Mouse (Mus musculus) lung, adult 2 months (tissue): ENCODE data around the gene Prdm2. TPM values are rescaled to one million over a fixed set of nuclear protein-coding genes. Genes with fewer than 3 reads are reported as not detected.

Experiments used
- DNase-seq: peaks from one replicate; pipeline ENCODE4 v3.0.0; 2022
- H3K4me1 ChIP-seq: fragments of 200-500 bp; 2 replicates; pipeline ENCODE4 v1.6.1; 2011; ENCODE audit warnings: low read length; ENCODE audit not compliant: control insufficient read depth, insufficient read depth
- H3K4me3 ChIP-seq: fragments of 200-500 bp; replicated peaks from 2 replicates; pipeline ENCODE3; 2011; ENCODE audit warnings: low read depth, mild to moderate bottlenecking, control low read depth, low read length; ENCODE audit errors: extremely low read depth
- CTCF ChIP-seq: fragments of 200-500 bp; IDR thresholded peaks from 2 replicates; pipeline ENCODE4 v1.5.1; 2011; ENCODE audit warnings: mild to moderate bottlenecking, low read length, control low read depth; ENCODE audit not compliant: insufficient read depth
- POLR2A ChIP-seq: fragments of 200-500 bp; IDR thresholded peaks from 2 replicates; pipeline ENCODE4 v1.6.1; 2011; ENCODE audit warnings: low read depth, mild to moderate bottlenecking, control low read depth, low read length, borderline replicate concordance; ENCODE audit errors: extremely low read depth
- WGBS: fragments of 180-500 bp; shearing (Covaris S2); methylation state at CpG from one replicate; pipeline ENCODE4 v1.1.7; 2018; 5-methylcytosine and 5-hydroxymethylcytosine counted together
- polyA plus RNA-seq: library from polyadenylated mRNA; depleted of rRNA; stranded (reverse); fragments of >200 nt; gene quantifications from 2 replicates; pipeline ENCODE4 v1.2.3, GENCODE M21; 2012; rRNA removed

The Prdm2 gene
- polyA plus RNA-seq, 1 experiment = 16.8 TPM

GRCm38 (mm10) chr4:143099288-143100039, 113.3 kb downstream of the Prdm2 start:
- WGBS = 39% methylated on average over 11 of the region's 11 CpGs

GRCm38 (mm10) chr4:143092082-143092701, 120.6 kb downstream of the Prdm2 start:
- no peak for DNase-seq
- Histone ChIP-seq H3K4me3 (no peak overlapping the region), H3K4me1 (no peaks in the 10 kb centered on the region)
- 46% methylated on average over 12 of the region's 12 CpGs for WGBS
- TF ChIP-seq CTCF = no peak
- TF ChIP-seq POLR2A = no peak

More at GRCm38 (mm10) chr4:143099288-143100039, 113.3 kb downstream of the Prdm2 start:
- Histone ChIP-seq H3K4me1 (peaks cover 3% of the 10 kb centered on the region; the same call in 1 of the 2 replicates), H3K4me3 (no peak overlapping the region)
- TF ChIP-seq POLR2A (no peak), CTCF (no peak)
- DNase-seq = peak; percentile 78

- TF ChIP-seq POLR2A (no peak), CTCF (no peak)
- WGBS = 95% methylated on average over 3 of the region's 3 CpGs
- Histone ChIP-seq H3K4me1 (no peaks in the 10 kb centered on the region), H3K4me3 (no peak overlapping the region)
- DNase-seq = no peak
Measured at GRCm38 (mm10) chr4:143090551-143090950, 122.2 kb downstream of the Prdm2 start.

GRCm38 (mm10) chr4:143074071-143074765, 138.6 kb downstream of the Prdm2 start:
- no peak for TF ChIP-seq CTCF
- TF ChIP-seq POLR2A = no peak
- H3K4me1 ChIP-seq = no peaks in the 10 kb centered on the region
- 7% methylated on average over 20 of the region's 20 CpGs for WGBS
- H3K4me3 ChIP-seq = no peak overlapping the region
- DNase-seq = no peak

GRCm38 (mm10) chr4:143071791-143072190, 141.0 kb downstream of the Prdm2 start:
- 46% methylated on average over 8 of the region's 8 CpGs for WGBS
- H3K4me3 ChIP-seq = no peak overlapping the region
- DNase-seq = no peak
- H3K4me1 ChIP-seq = no peaks in the 10 kb centered on the region
- TF ChIP-seq CTCF (no peak), POLR2A (no peak)

- Histone ChIP-seq H3K4me1 (no peaks in the 10 kb centered on the region), H3K4me3 (no peak overlapping the region)
- TF ChIP-seq POLR2A (no peak), CTCF (no peak)
- WGBS = 77% methylated on average over 9 of the region's 9 CpGs
- no peak for DNase-seq
Measured at GRCm38 (mm10) chr4:143067006-143067405, 145.8 kb downstream of the Prdm2 start.

GRCm38 (mm10) chr4:143058765-143059344, 153.9 kb downstream of the Prdm2 start:
- Histone ChIP-seq H3K4me1 (no peaks in the 10 kb centered on the region), H3K4me3 (no peak overlapping the region)
- no peak for DNase-seq
- no peak for TF ChIP-seq CTCF
- no peak for TF ChIP-seq POLR2A
- 89% methylated on average over 12 of the region's 12 CpGs for WGBS

Other genes starting within 250 kb of the Prdm2 start
- gene Pdpn, start 86.6 kb upstream of the Prdm2 start, polyA plus RNA-seq = 20.8 and 44.8 TPM in 2 replicates
- gene Lrrc38, start 136.8 kb upstream of the Prdm2 start, polyA plus RNA-seq = 0.07 and 0.25 TPM in 2 replicates
- not detected in 2 replicates for gene Pramel1, start 181.4 kb upstream of the Prdm2 start, polyA plus RNA-seq
- gene Pramef8, start 199.4 kb upstream of the Prdm2 start, polyA plus RNA-seq = 4.4 and 6.0 TPM in 2 replicates
- gene Oog4, start 237.3 kb upstream of the Prdm2 start, polyA plus RNA-seq = not detected in 2 replicates